Mouse (Mus musculus): ENCODE results near the gene Sp2.

- TF ChIP-seq CTCF (IDR thresholded peaks at IDR 0.05; ENCODE audit: borderline replicate concordance, insufficient read depth, low read length) (peak; percentile 57), POLR2A (IDR thresholded peaks at IDR 0.05; ENCODE audit: low read depth, low read length) (no peak)
These were observed 26.6 kb downstream of the Sp2 start for GRCm38 (mm10) chr11:96956009-96956724.
